Mouse (Mus musculus): ENCODE data around the gene Glmn.

Glmn gene

DNA sequence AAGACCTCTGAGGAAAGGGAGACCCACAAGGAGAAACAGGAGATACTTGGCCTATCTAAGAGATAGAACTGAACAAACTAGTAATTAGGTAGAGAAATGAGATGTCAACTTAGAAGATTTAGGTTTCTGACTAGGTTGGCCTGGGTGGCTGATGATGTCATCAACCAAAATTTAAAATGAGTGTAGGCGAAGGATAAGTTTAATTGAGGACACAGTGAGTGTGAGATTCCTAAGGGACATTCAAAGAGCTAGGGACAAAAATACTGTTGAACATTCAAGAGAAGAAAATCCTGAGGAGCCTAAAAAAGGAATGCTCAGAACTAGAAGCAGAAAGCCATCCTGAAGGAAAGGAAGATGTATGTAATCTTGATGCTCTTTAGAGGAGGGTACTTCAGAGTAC, 81.6 kb downstream of the Glmn start:
- DNase-seq (ENCODE audit: low read depth, low spot score), result no peak

DNA sequence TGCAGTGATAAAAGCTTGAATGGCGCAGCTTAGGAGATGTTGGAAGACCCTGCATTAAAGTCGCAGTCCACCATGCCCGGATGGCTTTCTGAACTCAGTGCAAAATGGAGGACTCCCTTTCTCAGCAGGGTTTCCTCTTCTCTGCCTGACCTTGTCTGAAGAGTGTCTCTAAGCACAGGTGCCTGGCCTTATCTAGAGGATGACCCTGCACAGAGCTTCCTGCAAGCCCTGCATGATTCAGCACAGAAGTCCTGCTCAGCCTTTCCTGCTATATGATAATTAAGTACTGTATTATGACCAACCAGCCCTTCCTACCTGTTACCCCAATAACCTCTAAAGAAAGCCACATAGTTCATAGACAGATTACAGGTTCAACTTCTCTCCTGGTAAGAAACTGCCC, 82.2 kb downstream of the Glmn start:
- no peak for DNase-seq (ENCODE audit: low read depth, low spot score)

DNA sequence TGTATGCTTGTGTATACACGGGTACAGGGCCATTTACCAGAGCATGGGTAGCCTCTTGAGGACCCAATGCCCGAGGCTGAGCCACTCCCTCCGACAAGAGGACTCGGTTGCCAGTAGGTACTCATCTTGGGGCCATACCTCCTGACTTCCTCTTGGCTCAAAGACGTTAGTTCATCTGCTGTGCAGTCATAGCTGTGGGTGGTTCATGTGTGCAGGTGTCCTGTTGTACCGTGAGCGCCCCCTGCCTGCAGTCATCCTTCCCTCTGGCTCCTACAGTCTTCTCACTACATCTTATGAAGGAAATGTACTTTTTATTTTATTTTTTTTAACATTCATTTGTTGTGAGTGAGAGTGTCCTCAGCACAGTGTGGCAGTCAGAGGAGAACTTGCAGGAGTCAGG, 84.1 kb downstream of the Glmn start:
- DNase-seq (ENCODE audit: low read depth, low spot score), result peak; percentile 58

DNA sequence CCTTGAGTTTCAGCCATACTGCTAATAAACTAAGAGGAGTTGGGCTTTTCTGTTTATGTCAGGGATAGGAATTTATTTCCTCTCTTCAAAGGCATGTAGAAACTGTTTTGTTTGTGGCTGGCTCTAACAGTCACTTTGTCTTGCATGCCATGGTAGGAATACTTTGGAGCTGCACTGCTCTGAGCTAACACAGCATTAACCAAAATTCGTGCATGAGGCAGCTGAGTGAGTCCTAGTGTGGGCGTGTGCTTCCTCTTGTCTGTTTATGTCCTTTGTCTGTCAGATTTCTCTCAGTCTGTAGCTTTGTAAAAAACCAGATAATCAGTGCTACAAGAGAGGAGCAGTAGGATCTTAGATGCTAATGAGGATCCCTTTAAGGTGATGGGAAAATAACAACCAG, 86.4 kb downstream of the Glmn start:
- DNase-seq (ENCODE audit: low read depth, low spot score), result no peak

DNA sequence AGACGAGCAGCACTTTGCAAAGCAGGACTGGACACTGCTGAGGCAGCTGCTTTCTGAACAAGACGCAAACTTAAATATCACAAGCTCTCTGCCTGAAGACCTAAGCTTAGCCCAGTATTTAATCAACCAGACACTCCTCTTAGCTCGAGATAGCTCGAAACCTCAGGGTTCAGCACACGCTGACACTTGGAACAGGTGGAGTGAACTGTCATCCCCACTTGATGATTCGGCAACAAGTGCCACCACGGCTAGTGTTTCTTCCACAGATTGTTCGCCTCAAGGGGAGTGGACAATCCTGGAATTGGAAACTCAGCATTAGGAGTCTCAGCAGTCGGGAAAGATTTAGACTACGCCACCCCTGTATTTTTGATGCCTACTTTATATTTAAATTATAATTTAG, 87.2 kb downstream of the Glmn start:
- no peak for DNase-seq (ENCODE audit: low read depth, low spot score)

DNA sequence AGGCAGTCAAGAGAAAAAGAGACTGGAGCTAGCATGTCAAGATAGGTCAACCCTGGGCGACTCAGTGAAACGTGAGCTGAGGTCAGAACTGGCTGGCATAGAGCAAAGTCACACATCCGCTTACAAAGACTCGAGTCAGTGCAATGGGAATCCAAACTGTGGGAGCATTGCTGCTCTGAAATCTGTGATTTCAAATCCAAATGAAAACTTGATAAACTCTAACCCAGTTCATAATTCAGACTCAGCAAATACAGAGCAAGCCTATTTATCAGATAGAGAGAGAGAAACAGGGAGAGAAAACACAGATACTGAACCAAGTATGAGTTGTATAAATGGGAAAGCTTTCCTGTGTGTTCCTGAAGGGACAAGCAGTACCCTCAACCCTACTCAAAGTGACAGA, 90.4 kb downstream of the Glmn start, which contains the start of gene Gm42669:
Gm42669 (plus strand) TSS at position 301 of the 400 bp plus-strand sequence.
- no peak for DNase-seq (ENCODE audit: low read depth, low spot score)

DNA sequence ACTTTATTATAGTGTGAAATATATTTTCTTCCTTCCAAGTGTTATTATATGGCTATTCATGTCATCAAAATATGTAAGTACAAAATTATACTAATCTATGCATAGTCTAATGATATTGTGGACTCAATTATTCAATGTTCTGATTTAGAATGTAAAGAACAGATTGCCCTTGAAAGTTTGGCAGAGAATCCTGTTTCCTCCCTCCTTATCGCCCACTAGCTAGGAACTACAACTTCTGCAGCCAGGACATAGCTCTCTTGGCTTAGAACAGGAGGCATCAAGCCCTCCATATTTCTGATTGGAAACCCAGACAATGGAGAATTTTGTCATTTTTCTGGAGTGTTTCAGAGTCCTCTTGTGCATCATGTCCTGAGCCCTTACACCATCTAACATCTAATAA, 96.9 kb downstream of the Glmn start:
- DNase-seq (ENCODE audit: low read depth, low spot score), result no peak

DNA sequence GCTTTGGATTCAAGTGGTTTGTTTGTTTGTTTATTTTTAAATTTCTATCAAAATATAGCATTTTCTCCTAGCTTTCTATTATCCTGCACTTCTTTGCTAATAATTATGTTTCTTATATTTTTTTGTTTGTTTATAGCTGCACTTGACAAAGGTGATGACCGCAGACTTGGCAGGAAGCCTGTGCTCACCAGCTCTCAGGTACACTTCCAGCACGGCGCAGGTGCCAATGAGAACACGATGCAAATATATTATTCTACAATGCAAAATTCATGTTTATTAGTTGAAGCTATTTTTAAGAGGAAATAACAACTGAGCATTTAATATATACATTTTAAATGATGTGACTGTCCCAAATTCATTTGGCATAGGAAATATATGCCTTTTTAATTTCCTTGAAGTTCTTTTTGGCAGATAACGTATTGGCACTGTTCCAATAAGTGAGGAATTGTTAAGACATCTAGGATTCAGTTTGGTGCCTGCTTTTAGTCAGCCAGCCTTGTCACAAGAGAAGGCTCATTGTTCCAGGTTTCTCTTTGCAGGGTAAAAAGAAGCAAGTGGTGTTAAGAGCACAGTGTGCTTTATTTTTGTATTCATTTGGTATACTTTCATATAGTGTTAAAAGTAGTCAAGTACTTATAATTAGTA, 97.7 kb downstream of the Glmn start:
- no peak for DNase-seq (ENCODE audit: low read depth, low spot score)
